Mouse (Mus musculus) midbrain, embryonic 10.5 days (tissue): ENCODE measurements at regions not wholly inside any gene's neighbourhood (a gene's known extent, or its start where the extent isn't known, plus 50 kb on each side); places are given as distances from the start of the nearest gene placed in this dataset.

Source experiments
- DNase-seq: peaks from one replicate; pipeline ENCODE4 v3.0.0-alpha.2; 2017; ENCODE audit warnings: low spot score
- H3K27ac ChIP-seq: fragments of 300-500 bp; sonication (generic); replicated peaks from 2 replicates; pipeline ENCODE4 v1.5.1; 2016; ENCODE audit warnings: mild to moderate bottlenecking
- H3K27me3 ChIP-seq: fragments of 300-500 bp; sonication (generic); 2 replicates; pipeline ENCODE4 v1.6.1; 2016; ENCODE audit warnings: low read depth, mild to moderate bottlenecking; ENCODE audit not compliant: poor library complexity, severe bottlenecking
- H3K36me3 ChIP-seq: fragments of 300-500 bp; sonication (generic); 2 replicates; pipeline ENCODE4 v1.6.1; 2016; ENCODE audit warnings: mild to moderate bottlenecking, moderate library complexity
- H3K4me1 ChIP-seq: fragments of 300-500 bp; sonication (generic); 2 replicates; pipeline ENCODE4 v1.6.1; 2016
- H3K4me3 ChIP-seq: fragments of 300-500 bp; sonication (generic); 2 replicates; pipeline ENCODE4 v1.5.1; 2016; ENCODE audit warnings: mild to moderate bottlenecking, moderate library complexity
- H3K9me3 ChIP-seq: fragments of 300-500 bp; sonication (generic); replicated peaks from 2 replicates; pipeline ENCODE4 v1.6.1; 2016; ENCODE audit warnings: mild to moderate bottlenecking
- WGBS: fragments of 180-500 bp; shearing (Covaris S2); methylation state at CpG from one replicate; pipeline ENCODE4 v1.1.7; 2016; 5-methylcytosine and 5-hydroxymethylcytosine counted together

DNA sequence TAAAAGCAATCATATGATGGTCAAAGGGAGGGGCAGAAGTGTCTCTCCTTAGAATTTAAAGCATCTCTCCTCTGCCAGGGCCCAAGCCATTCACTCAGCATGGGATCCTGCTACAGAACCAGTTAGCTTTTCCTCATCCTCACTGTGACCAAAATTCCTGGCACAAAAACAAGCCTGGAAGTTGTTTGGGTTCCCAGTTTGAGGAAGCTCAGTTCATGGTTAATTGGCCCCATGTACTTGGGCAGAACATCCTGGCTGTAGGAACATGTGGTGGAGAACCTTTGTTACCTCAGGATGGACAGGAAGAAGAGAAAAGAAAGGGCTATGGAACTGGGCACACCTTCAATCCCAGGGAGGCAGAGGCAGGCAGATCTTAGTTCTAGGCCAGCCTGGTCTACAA is 52.4 kb upstream of the Mfge8 start:
- Histone ChIP-seq H3K27me3 (no peaks in the 10 kb centered on the region), H3K4me1 (no peaks in the 10 kb centered on the region), H3K27ac (no peak overlapping the region), H3K4me3 (no peak overlapping the region), H3K36me3 (no peaks in the 10 kb centered on the region), H3K9me3 (no peaks in the 10 kb centered on the region)
- DNase-seq, result no peak

DNA sequence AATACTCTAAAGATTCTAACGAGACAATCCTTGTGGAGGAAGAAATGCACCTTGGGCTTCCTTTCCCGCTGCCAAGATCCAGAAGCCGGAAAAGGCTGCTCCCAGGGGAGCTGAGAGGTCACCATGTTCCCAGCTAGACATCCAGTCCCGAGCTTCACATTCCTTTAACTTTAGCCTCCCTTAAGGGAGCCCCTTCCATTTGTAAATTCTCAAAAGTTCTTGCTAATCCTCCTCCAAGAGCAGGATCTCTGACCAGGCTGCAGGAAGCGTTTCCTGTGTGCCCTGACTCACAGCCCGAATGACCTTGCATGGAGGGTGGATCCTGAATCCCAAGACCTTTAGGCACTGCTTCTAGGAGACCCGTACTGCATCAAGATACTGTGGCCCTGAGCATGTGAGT is 53.5 kb upstream of the Mfge8 start:
- no peaks in the 10 kb centered on the region for H3K36me3 ChIP-seq
- H3K4me1 ChIP-seq, result peaks cover 4% of the 10 kb centered on the region
- no peaks in the 10 kb centered on the region for H3K9me3 ChIP-seq
- WGBS, result 74% methylated on average over 7 of the region's 7 CpGs
- no peak for DNase-seq
- H3K4me3 ChIP-seq, result no peak overlapping the region
- no peak overlapping the region for H3K27ac ChIP-seq
- no peaks in the 10 kb centered on the region for H3K27me3 ChIP-seq

GRCm38 (mm10) chr7:79203481-79203880 is 54.6 kb upstream of the Mfge8 start:
- WGBS, result 87% methylated on average over 5 of the region's 5 CpGs
- H3K4me3 ChIP-seq, result no peak overlapping the region
- H3K27me3 ChIP-seq, result no peaks in the 10 kb centered on the region
- no peak overlapping the region for H3K27ac ChIP-seq
- DNase-seq, result no peak
- peaks cover 5% of the 10 kb centered on the region for H3K4me1 ChIP-seq
- no peaks in the 10 kb centered on the region for H3K36me3 ChIP-seq
- H3K9me3 ChIP-seq, result no peaks in the 10 kb centered on the region

DNA sequence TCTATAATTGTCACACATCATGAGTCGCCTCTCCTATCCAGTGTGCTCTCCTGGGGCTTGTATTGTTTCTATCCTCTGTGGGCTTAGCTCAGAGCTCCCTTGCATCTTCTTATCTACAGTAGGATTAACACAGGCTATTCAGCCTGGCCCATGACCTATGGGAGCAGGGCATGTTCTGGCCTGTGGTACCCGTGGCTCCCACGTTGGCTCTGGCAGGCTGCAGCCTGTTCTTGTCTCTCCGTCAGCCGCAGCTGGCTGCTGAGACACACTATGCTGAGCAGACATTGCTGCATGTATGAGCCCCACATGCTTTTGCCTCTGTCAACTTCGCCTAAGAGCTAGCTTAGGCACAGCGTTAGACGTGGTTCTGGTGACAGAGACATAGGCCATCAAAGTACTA is 58.3 kb upstream of the Mfge8 start:
- Histone ChIP-seq H3K27me3 (no peaks in the 10 kb centered on the region), H3K4me1 (peaks cover 15% of the 10 kb centered on the region), H3K9me3 (no peaks in the 10 kb centered on the region), H3K4me3 (no peak overlapping the region), H3K27ac (peak overlapping the region; percentile 50; the same call in 1 of the 2 replicates), H3K36me3 (no peaks in the 10 kb centered on the region)
- 51% methylated on average over 8 of the region's 8 CpGs for WGBS
- no peak for DNase-seq

DNA sequence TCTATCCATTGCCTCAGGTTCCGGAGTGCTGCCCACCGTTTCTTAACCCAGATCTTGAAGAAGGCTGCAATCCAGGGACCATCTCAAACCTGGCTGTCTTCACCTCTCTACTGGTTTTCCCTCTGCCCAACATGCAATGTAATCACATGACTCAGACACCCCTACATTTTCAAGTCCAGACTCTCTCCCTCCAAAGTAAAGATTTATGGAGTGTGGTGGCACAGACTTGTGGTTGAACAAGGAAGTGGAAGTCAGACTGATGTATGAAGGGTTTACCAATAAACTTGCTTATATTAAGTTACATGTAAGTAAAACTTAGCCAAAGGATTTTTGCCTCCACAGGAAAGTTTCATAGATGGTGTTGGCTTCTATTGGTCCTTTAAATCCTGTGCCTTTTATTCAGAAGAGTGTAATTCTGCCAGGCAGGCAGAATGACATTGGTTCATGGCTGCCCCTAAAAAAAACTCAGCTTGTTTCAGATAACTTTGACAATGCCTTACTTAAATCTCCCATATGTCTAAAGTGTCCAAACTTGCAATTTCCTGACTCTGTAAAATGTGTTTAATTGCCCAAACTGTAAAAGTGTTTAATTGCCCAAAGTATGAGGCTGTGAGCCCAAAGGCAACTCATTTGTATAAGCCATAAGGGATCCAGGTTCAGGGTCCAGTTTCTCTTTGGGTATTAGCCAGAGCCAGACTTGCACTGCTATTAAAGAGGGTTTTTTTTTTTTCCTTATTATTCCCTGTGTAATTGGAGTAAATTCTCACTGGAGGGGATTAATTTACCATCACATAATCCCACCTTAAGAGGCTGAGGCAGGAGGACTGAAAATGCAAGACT is 61.7 kb upstream of the Mfge8 start:
- H3K4me3 ChIP-seq, result no peak overlapping the region
- peaks cover 15% of the 10 kb centered on the region for H3K4me1 ChIP-seq
- no peaks in the 10 kb centered on the region for H3K9me3 ChIP-seq
- DNase-seq, result no peak
- WGBS, result 96% methylated on average over 2 of the region's 2 CpGs
- H3K36me3 ChIP-seq, result no peaks in the 10 kb centered on the region
- no peaks in the 10 kb centered on the region for H3K27me3 ChIP-seq
- H3K27ac ChIP-seq, result no peak overlapping the region

DNA sequence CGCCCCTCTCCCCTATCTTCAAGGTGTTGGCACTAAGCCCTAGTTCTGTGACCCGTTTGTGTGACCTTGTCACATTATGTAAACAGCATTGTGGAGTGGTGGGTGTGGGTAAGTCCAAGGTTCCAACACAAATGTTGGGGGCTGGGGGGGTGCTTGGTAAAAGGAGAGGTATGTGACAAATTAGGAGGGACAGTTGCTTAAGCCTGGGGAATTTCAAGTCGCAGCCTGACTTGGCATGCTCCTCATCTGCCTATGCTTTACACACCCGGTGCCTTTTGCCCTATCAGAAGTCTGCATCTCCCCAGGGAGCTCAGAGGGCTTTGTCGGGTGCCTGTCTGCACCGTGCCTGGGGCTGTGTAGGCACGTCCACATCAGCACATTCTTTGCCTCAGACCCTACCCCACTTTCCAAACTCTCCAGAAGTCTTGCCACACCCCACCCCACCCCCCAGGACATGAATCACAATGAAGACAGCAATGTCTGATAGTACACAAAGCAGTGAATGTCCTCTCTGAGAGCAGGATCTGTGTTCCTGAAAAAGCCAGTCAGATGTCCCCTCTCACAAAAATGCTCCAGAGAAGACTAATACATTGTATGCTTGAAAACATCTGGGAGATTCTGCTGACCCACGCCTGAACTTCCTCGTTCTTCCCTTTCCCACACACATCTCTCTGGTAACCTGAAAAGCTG is 61.6 kb upstream of the Abhd2 start:
- no peak overlapping the region; the same call in 1 of the 2 replicates for H3K27ac ChIP-seq
- H3K4me1 ChIP-seq, result peaks cover 15% of the 10 kb centered on the region
- 32% methylated on average over 9 of the region's 9 CpGs for WGBS
- peaks cover 3% of the 10 kb centered on the region for H3K9me3 ChIP-seq
- H3K4me3 ChIP-seq, result no peak overlapping the region
- no peaks in the 10 kb centered on the region for H3K27me3 ChIP-seq
- DNase-seq, result no peak
- no peaks in the 10 kb centered on the region for H3K36me3 ChIP-seq

- no peaks in the 10 kb centered on the region for H3K36me3 ChIP-seq
- peaks cover 9% of the 10 kb centered on the region for H3K9me3 ChIP-seq
- no peak overlapping the region for H3K27ac ChIP-seq
- WGBS, result 88% methylated on average over 3 of the region's 3 CpGs
- H3K4me1 ChIP-seq, result peaks cover 12% of the 10 kb centered on the region
- no peak for DNase-seq
- no peak overlapping the region for H3K4me3 ChIP-seq
- H3K27me3 ChIP-seq, result no peaks in the 10 kb centered on the region
These were observed 60.8 kb upstream of the Abhd2 start for GRCm38 (mm10) chr7:79212231-79212630.

GRCm38 (mm10) chr7:79215001-79215400 is 58.0 kb upstream of the Abhd2 start:
- no peak overlapping the region for H3K4me3 ChIP-seq
- WGBS, result 93% methylated on average over 5 of the region's 5 CpGs
- H3K27ac ChIP-seq, result no peak overlapping the region
- H3K4me1 ChIP-seq, result peaks cover 10% of the 10 kb centered on the region
- H3K9me3 ChIP-seq, result peaks cover 9% of the 10 kb centered on the region
- H3K27me3 ChIP-seq, result no peaks in the 10 kb centered on the region
- DNase-seq, result no peak
- H3K36me3 ChIP-seq, result no peaks in the 10 kb centered on the region

DNA sequence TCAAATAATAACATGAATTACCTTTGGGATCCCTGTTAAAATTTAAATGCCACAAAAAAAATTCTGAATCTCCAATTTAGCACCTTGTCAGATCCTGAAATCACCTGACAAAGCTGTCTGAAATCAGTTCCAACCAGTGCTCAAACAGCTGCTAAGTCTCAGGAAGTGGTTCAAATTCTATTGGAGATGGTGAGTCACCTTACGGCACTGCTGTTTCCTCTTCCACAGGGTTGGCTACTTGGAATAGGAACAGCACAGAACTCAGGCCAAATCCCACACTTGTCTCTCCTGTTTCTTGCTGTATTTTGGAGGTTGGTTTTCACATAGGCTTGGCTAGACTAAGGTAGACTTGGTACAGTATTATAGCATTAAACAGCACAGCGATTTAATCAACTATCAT is 55.8 kb upstream of the Abhd2 start:
- Histone ChIP-seq H3K36me3 (no peaks in the 10 kb centered on the region), H3K4me3 (no peak overlapping the region), H3K9me3 (peaks cover 9% of the 10 kb centered on the region), H3K4me1 (no peaks in the 10 kb centered on the region), H3K27me3 (no peaks in the 10 kb centered on the region), H3K27ac (no peak overlapping the region)
- DNase-seq, result no peak
- 91% methylated on average over 2 of the region's 2 CpGs for WGBS

- Histone ChIP-seq H3K9me3 (no peaks in the 10 kb centered on the region), H3K27ac (no peak overlapping the region), H3K4me1 (no peaks in the 10 kb centered on the region), H3K36me3 (no peaks in the 10 kb centered on the region), H3K4me3 (no peak overlapping the region), H3K27me3 (no peaks in the 10 kb centered on the region)
- DNase-seq, result no peak
- 87% methylated on average over 9 of the region's 9 CpGs for WGBS
These were observed 50.2 kb upstream of the Abhd2 start for GRCm38 (mm10) chr7:79222626-79223335.
